Mouse (Mus musculus) intestine, embryonic 14.5 days (tissue): ENCODE data around the gene Clcn1. TPM values are rescaled to one million over a fixed set of nuclear protein-coding genes. Genes with fewer than 3 reads are reported as not detected.

Experiments
- ATAC-seq: fragments of 200-750 bp; cut with Nextera tagmentation; replicated peaks from 2 replicates; pipeline ENCODE4 v1.8.0; 2017; ENCODE audit warnings: low read depth, moderate number of reproducible peaks, moderate TSS enrichment, moderate library complexity; ENCODE audit not compliant: low FRiP score, low TSS enrichment
- DNase-seq: peaks from one replicate; pipeline ENCODE4 v3.0.0-alpha.2; 2018; ENCODE audit warnings: low spot score
- H3K27ac ChIP-seq: fragments of 300-500 bp; sonication (generic); 2 replicates; pipeline ENCODE4 v1.5.1; 2014; ENCODE audit warnings: low read depth, mild to moderate bottlenecking, control low read depth
- H3K27me3 ChIP-seq: fragments of 300-500 bp; sonication (generic); replicated peaks from 2 replicates; pipeline ENCODE4 v1.6.1; 2014; ENCODE audit warnings: low read length, control low read depth; ENCODE audit not compliant: control insufficient read depth, insufficient read depth
- H3K36me3 ChIP-seq: fragments of 300-500 bp; sonication (generic); 2 replicates; pipeline ENCODE4 v1.6.1; 2014; ENCODE audit warnings: low read length, control low read depth; ENCODE audit not compliant: control insufficient read depth, insufficient read depth
- H3K4me1 ChIP-seq: fragments of 300-500 bp; sonication (generic); replicated peaks from 2 replicates; pipeline ENCODE4 v1.6.1; 2014; ENCODE audit warnings: low read length, control low read depth, mixed read lengths; ENCODE audit not compliant: control insufficient read depth, insufficient read depth
- H3K4me2 ChIP-seq: fragments of 300-500 bp; sonication (generic); 2 replicates; pipeline ENCODE4 v1.6.1; 2014; ENCODE audit warnings: low read length
- H3K4me3 ChIP-seq: fragments of 300-500 bp; sonication (generic); 2 replicates; pipeline ENCODE4 v1.5.1; 2014; ENCODE audit warnings: low read depth, low read length, control low read depth, mixed read lengths
- H3K9ac ChIP-seq: fragments of 300-500 bp; sonication (generic); 2 replicates; pipeline ENCODE4 v1.6.1; 2014; ENCODE audit warnings: mild to moderate bottlenecking, low read length
- H3K9me3 ChIP-seq: fragments of 300-500 bp; sonication (generic); 2 replicates; pipeline ENCODE4 v1.6.1; 2016; ENCODE audit warnings: low read length, control low read depth; ENCODE audit not compliant: control insufficient read depth
- WGBS: fragments of 180-500 bp; shearing (Covaris S2); extraction: QIAGEN DNeasy Blood & Tissue Kit; methylation state at CpG from one replicate; pipeline ENCODE4 v1.1.7; 2014; 5-methylcytosine and 5-hydroxymethylcytosine counted together
- polyA plus RNA-seq: library from polyadenylated mRNA; unstranded; fragments of >200 nt; fragmentation: Nextera tagmentation; extraction: Ambion mirVana; gene quantifications from 2 replicates; pipeline ENCODE4 v1.2.1, GENCODE M21; 2014

The Clcn1 gene
- polyA plus RNA-seq, 1 experiment from 2014 or later: 0.12 TPM

GRCm38 (mm10) chr6:42355794-42356600, 69.5 kb downstream of the Clcn1 start:
- H3K36me3 ChIP-seq: peaks cover 82% of the 10 kb centered on the region
- H3K27me3 ChIP-seq: no peaks in the 10 kb centered on the region
- H3K9me3 ChIP-seq: no peaks in the 10 kb centered on the region
- ATAC-seq: no peak
- peaks cover 44% of the 10 kb centered on the region for H3K4me1 ChIP-seq
- DNase-seq: no peak
- H3K4me2 ChIP-seq: no peak overlapping the region
- no peak overlapping the region for H3K4me3 ChIP-seq
- H3K27ac ChIP-seq: no peak overlapping the region
- WGBS: 95% methylated on average over 13 of the region's 13 CpGs
- H3K9ac ChIP-seq: no peak overlapping the region

GRCm38 (mm10) chr6:42356913-42357312, 70.4 kb downstream of the Clcn1 start:
- DNase-seq (no peak), ATAC-seq (no peak)
- Histone ChIP-seq H3K9me3 (no peaks in the 10 kb centered on the region), H3K9ac (no peak overlapping the region), H3K36me3 (peaks cover 84% of the 10 kb centered on the region), H3K4me1 (peaks cover 35% of the 10 kb centered on the region), H3K27ac (no peak overlapping the region), H3K27me3 (no peaks in the 10 kb centered on the region), H3K4me3 (no peak overlapping the region), H3K4me2 (no peak overlapping the region)
- 94% methylated on average over 5 of the region's 5 CpGs for WGBS

DNA sequence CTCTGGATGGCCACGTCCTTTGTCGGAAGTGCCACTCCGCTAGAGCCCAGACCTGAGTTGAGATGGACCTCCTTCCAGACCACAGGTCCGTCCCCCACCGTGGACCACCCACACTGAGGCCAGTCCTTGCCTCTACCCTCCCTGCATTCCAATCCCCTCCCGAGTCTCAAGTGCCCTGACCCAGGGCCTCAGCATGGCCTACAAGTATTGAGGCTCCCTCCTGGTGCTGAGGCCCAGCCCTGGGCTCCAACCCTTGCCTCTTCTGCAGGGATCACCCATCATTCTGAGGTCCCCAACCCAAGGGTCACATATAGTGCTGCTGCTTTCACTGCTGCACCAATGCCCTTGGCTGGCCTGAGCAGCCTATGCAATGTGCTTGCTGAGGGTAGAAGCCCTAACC, 71.4 kb downstream of the Clcn1 start:
- H3K36me3 ChIP-seq: peaks cover 77% of the 10 kb centered on the region
- WGBS: 35% methylated on average over 6 of the region's 6 CpGs
- ATAC-seq: no peak

GRCm38 (mm10) chr6:42358901-42359300, 72.4 kb downstream of the Clcn1 start:
- H3K4me1 ChIP-seq: peaks cover 16% of the 10 kb centered on the region
- no peaks in the 10 kb centered on the region for H3K27me3 ChIP-seq
- no peak overlapping the region for H3K9ac ChIP-seq
- 92% methylated on average over 12 of the region's 12 CpGs for WGBS
- ATAC-seq: no peak
- no peak overlapping the region for H3K4me3 ChIP-seq
- no peaks in the 10 kb centered on the region for H3K9me3 ChIP-seq
- H3K4me2 ChIP-seq: no peak overlapping the region
- peaks cover 70% of the 10 kb centered on the region for H3K36me3 ChIP-seq
- no peak for DNase-seq
- H3K27ac ChIP-seq: no peak overlapping the region

More for the DNA sequence above, 71.4 kb downstream of the Clcn1 start:
- Histone ChIP-seq H3K4me3 (no peak overlapping the region), H3K27ac (no peak overlapping the region), H3K9ac (no peak overlapping the region), H3K27me3 (no peaks in the 10 kb centered on the region), H3K9me3 (no peaks in the 10 kb centered on the region), H3K4me2 (no peak overlapping the region), H3K4me1 (peaks cover 25% of the 10 kb centered on the region)
- DNase-seq: no peak

DNA sequence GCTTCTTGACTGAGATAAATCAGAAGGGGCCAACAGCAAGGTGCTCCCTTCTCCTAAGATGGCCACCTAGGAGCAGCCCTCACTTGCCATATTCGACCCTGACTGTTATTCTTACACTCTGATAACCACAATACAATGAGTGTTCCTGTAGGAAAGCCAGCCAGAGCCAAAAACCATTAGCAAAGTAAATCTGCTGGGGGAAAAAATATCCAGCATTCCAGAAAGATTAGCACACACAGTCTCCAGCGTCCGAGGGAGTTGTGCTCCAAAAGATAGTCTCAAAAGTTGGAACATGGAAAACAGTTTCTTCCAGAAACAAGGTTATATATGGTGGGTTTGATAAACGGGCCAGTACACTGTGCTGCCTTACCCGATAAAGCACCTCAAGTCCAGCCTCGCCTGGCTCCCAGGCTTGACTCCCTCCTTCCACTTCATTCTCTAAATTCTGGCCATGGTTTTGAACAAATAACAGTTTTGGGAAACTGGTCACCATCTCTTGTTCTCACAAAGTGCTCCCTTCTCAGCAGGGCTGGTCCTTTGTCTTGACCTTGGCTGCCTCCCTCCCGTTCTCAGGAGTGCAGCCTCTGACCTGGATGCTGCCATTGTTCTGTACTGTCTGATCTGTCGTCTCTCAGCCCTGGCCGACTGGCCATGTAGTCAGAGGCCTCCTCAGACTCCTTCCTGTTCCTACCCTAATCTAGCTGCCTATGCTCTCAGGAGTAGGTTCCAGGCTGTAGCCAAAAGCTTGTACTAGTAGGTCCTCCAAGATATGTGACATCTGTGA, 73.1 kb downstream of the Clcn1 start:
- no peak for DNase-seq
- Histone ChIP-seq H3K4me1 (peaks cover 10% of the 10 kb centered on the region), H3K4me2 (no peak overlapping the region), H3K9ac (no peak overlapping the region), H3K27ac (0 out of 2 replicates have a peak overlapping the region, but pooled peaks have one; percentile 18), H3K36me3 (peaks cover 70% of the 10 kb centered on the region), H3K27me3 (no peaks in the 10 kb centered on the region), H3K9me3 (no peaks in the 10 kb centered on the region), H3K4me3 (no peak overlapping the region)
- 67% methylated on average over 9 of the region's 9 CpGs for WGBS
- ATAC-seq: no peak

DNA sequence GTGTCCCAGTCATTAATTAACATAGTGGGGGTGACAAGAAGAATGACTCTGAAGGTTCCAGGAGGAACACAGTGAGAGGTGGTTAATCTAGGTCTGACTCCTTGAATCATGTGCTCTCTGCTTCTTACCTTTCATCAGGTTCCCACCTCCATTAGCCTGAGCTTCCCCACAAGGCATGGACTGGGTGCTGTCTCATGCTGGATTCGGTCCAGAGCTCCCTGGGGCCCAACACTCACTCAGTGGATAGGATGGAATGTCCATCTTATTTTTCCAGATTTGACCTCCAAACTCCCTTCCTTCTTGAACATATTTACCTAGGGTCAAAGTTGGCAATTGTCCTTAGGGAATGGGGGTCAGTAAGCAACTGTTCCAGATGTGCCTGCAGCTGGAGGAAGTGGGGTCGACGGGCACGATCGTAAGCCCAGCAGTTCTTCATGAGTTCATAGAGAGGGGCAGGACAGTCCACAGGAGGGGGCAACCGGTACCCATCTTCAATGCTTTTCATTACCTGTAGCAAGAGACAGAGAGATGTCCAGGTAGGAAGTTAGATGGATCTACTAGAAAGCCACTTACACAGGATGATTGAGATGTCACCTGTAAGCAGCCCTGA, 73.9 kb downstream of the Clcn1 start:
- H3K9ac ChIP-seq: no peak overlapping the region
- no peaks in the 10 kb centered on the region for H3K9me3 ChIP-seq
- no peaks in the 10 kb centered on the region for H3K27me3 ChIP-seq
- ATAC-seq (no peak), DNase-seq (no peak)
- H3K27ac ChIP-seq: no peak overlapping the region
- peaks cover 66% of the 10 kb centered on the region for H3K36me3 ChIP-seq
- no peak overlapping the region for H3K4me3 ChIP-seq
- peaks cover 4% of the 10 kb centered on the region; the same call in 1 of the 2 replicates for H3K4me1 ChIP-seq
- 90% methylated on average over 6 of the region's 6 CpGs for WGBS
- no peak overlapping the region for H3K4me2 ChIP-seq

DNA sequence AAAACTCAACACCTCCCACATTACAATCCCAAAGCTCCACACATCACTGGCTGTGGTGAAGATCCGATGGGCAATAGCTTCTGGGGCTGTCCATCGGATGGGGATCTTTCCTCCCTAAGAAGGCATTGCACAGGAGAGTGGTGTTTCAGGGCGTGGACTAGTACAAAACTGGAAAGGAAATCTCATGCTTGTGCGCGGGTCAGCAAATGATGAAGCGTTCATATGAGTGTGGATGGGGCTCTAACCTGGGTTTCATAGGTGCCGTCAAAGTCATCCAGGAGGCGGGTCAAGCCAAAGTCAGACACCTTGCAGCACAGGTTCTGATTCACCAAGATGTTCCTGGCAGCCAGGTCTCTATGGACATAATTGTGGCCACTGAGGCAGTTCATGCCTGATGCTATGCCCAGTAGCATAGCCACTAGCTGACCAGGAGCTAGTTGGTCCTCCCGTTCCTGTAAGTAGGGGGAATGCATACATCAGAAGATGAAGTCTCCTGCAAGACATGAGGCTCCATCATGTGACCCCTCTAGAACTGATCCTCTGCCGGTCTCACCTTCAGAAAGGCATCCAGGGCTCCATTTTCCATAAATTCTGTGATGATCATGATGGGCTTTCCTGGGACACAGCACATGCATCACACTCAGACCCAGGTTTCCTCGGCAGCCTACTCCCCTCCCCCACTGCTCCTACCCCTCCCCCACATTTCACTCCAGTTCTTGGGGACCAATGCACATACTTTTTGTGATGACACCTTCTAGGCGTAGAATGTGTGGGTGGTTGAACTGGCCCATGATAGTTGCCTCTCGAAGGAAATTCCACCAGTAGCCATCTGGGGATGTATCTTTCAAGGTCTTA, 74.8 kb downstream of the Clcn1 start:
- DNase-seq (no peak), ATAC-seq (no peak)
- Histone ChIP-seq H3K36me3 (peaks cover 57% of the 10 kb centered on the region), H3K9ac (no peak overlapping the region), H3K4me2 (no peak overlapping the region), H3K27me3 (no peaks in the 10 kb centered on the region), H3K4me1 (peaks cover 4% of the 10 kb centered on the region; the same call in 1 of the 2 replicates), H3K27ac (no peak overlapping the region), H3K4me3 (no peak overlapping the region), H3K9me3 (no peaks in the 10 kb centered on the region)
- 88% methylated on average over 13 of the region's 13 CpGs for WGBS

- H3K27ac ChIP-seq: no peak overlapping the region
- 80% methylated on average over 1 of the region's 1 CpGs for WGBS
Measured at GRCm38 (mm10) chr6:42362074-42362473, 75.6 kb downstream of the Clcn1 start.

More at GRCm38 (mm10) chr6:42362074-42362473, 75.6 kb downstream of the Clcn1 start:
- Histone ChIP-seq H3K4me1 (peaks cover 4% of the 10 kb centered on the region; the same call in 1 of the 2 replicates), H3K9ac (no peak overlapping the region), H3K4me2 (no peak overlapping the region), H3K4me3 (no peak overlapping the region), H3K36me3 (peaks cover 49% of the 10 kb centered on the region), H3K9me3 (no peaks in the 10 kb centered on the region), H3K27me3 (no peaks in the 10 kb centered on the region)
- DNase-seq (no peak), ATAC-seq (no peak)
